Mouse (Mus musculus) liver, embryonic 14.5 days (tissue): ENCODE measurements around the gene Arsa.

Experiments
- CTCF ChIP-seq: IDR thresholded peaks from 2 replicates; pipeline ENCODE4 v1.5.1; 2016; ENCODE audit warnings: antibody characterized with exemption, low read depth, control low read depth
- EP300 ChIP-seq: IDR thresholded peaks from 2 replicates; pipeline ENCODE4 v1.6.1; 2016; ENCODE audit warnings: antibody characterized with exemption, low read depth

- TF ChIP-seq CTCF: no peak
- no peak for TF ChIP-seq EP300
These were observed 45.5 kb upstream of the Arsa start for GRCm38 (mm10) chr15:89522566-89523282.
